Mouse (Mus musculus): ENCODE data around the gene Hrk. TPM values are rescaled to one million over a fixed set of nuclear protein-coding genes. Genes with fewer than 3 reads are reported as not detected.

Hrk gene
- polyA plus RNA-seq, 1 experiment from 2014 or later: 0.05 TPM

- peaks cover 11% of the 10 kb centered on the region; the same call in 1 of the 2 replicates for H3K36me3 ChIP-seq (ENCODE audit: control insufficient read depth, insufficient read depth, low read length)
- H3K27ac ChIP-seq (ENCODE audit: low read depth, low read length): no peak overlapping the region
- no peaks in the 10 kb centered on the region for H3K27me3 ChIP-seq (replicated peaks; ENCODE audit: control insufficient read depth, insufficient read depth, low read length)
- H3K4me1 ChIP-seq (replicated peaks; ENCODE audit: control insufficient read depth, insufficient read depth, low read length): no peaks in the 10 kb centered on the region
- ATAC-seq (replicated peaks; ENCODE audit: low FRiP score) (no peak), DNase-seq (ENCODE audit: low spot score) (no peak)
- no peak overlapping the region for H3K9ac ChIP-seq (ENCODE audit: low read depth, low read length)
- H3K4me3 ChIP-seq (ENCODE audit: low read depth, low read length): no peak overlapping the region
- WGBS: 76% methylated on average over 5 of the region's 5 CpGs
- H3K9me3 ChIP-seq (ENCODE audit: control insufficient read depth, low read length): no peaks in the 10 kb centered on the region
- H3K4me2 ChIP-seq: no peak overlapping the region
These were observed 28.1 kb upstream of the Hrk start for GRCm38 (mm10) chr5:118136391-118136790.

- Histone ChIP-seq H3K27me3 (replicated peaks; ENCODE audit: control insufficient read depth, insufficient read depth, low read length) (no peaks in the 10 kb centered on the region), H3K36me3 (ENCODE audit: control insufficient read depth, insufficient read depth, low read length) (peaks cover 18% of the 10 kb centered on the region), H3K4me1 (replicated peaks; ENCODE audit: control insufficient read depth, insufficient read depth, low read length) (no peaks in the 10 kb centered on the region; the same call in 1 of the 2 replicates), H3K4me2 (no peak overlapping the region), H3K27ac (ENCODE audit: low read depth, low read length) (no peak overlapping the region), H3K4me3 (ENCODE audit: low read depth, low read length) (no peak overlapping the region), H3K9ac (ENCODE audit: low read depth, low read length) (no peak overlapping the region), H3K9me3 (ENCODE audit: control insufficient read depth, low read length) (no peaks in the 10 kb centered on the region)
- WGBS: 93% methylated on average over 8 of the region's 8 CpGs
- DNase-seq (ENCODE audit: low spot score) (no peak), ATAC-seq (replicated peaks; ENCODE audit: low FRiP score) (no peak)
These were observed 24.8 kb upstream of the Hrk start for GRCm38 (mm10) chr5:118139630-118140029.

GRCm38 (mm10) chr5:118142471-118142870 is 22.0 kb upstream of the Hrk start:
- Histone ChIP-seq H3K9ac (ENCODE audit: low read depth, low read length) (no peak overlapping the region), H3K36me3 (ENCODE audit: control insufficient read depth, insufficient read depth, low read length) (peaks cover 18% of the 10 kb centered on the region)

GRCm38 (mm10) chr5:118143211-118144026 is 21.0 kb upstream of the Hrk start:
- no peak overlapping the region for H3K4me2 ChIP-seq
- no peaks in the 10 kb centered on the region for H3K9me3 ChIP-seq (ENCODE audit: control insufficient read depth, low read length)
- no peaks in the 10 kb centered on the region for H3K27me3 ChIP-seq (replicated peaks; ENCODE audit: control insufficient read depth, insufficient read depth, low read length)
- no peaks in the 10 kb centered on the region; the same call in 1 of the 2 replicates for H3K4me1 ChIP-seq (replicated peaks; ENCODE audit: control insufficient read depth, insufficient read depth, low read length)
- no peak overlapping the region for H3K4me3 ChIP-seq (ENCODE audit: low read depth, low read length)
- no peak overlapping the region for H3K27ac ChIP-seq (ENCODE audit: low read depth, low read length)
- no peak for ATAC-seq (replicated peaks; ENCODE audit: low FRiP score)
- DNase-seq (ENCODE audit: low spot score): no peak
- H3K36me3 ChIP-seq (ENCODE audit: control insufficient read depth, insufficient read depth, low read length): peaks cover 18% of the 10 kb centered on the region
- WGBS: 80% methylated on average over 12 of the region's 12 CpGs
- no peak overlapping the region for H3K9ac ChIP-seq (ENCODE audit: low read depth, low read length)

More at GRCm38 (mm10) chr5:118142471-118142870, 22.0 kb upstream of the Hrk start:
- no peak overlapping the region for H3K4me3 ChIP-seq (ENCODE audit: low read depth, low read length)
- no peaks in the 10 kb centered on the region for H3K9me3 ChIP-seq (ENCODE audit: control insufficient read depth, low read length)
- H3K27me3 ChIP-seq (replicated peaks; ENCODE audit: control insufficient read depth, insufficient read depth, low read length): no peaks in the 10 kb centered on the region
- WGBS: 89% methylated on average over 8 of the region's 8 CpGs
- ATAC-seq (replicated peaks; ENCODE audit: low FRiP score) (no peak), DNase-seq (ENCODE audit: low spot score) (no peak)
- H3K4me2 ChIP-seq: no peak overlapping the region
- H3K4me1 ChIP-seq (replicated peaks; ENCODE audit: control insufficient read depth, insufficient read depth, low read length): no peaks in the 10 kb centered on the region; the same call in 1 of the 2 replicates
- H3K27ac ChIP-seq (ENCODE audit: low read depth, low read length): no peak overlapping the region

- H3K4me2 ChIP-seq: no peak overlapping the region
- no peak for DNase-seq (ENCODE audit: low spot score)
- H3K9ac ChIP-seq (ENCODE audit: low read depth, low read length): no peak overlapping the region
- H3K36me3 ChIP-seq (ENCODE audit: control insufficient read depth, insufficient read depth, low read length): peaks cover 15% of the 10 kb centered on the region
- H3K27me3 ChIP-seq (replicated peaks; ENCODE audit: control insufficient read depth, insufficient read depth, low read length): no peaks in the 10 kb centered on the region
- H3K27ac ChIP-seq (ENCODE audit: low read depth, low read length): no peak overlapping the region
- H3K4me3 ChIP-seq (ENCODE audit: low read depth, low read length): no peak overlapping the region
- no peak for ATAC-seq (replicated peaks; ENCODE audit: low FRiP score)
- H3K4me1 ChIP-seq (replicated peaks; ENCODE audit: control insufficient read depth, insufficient read depth, low read length): peaks cover 4% of the 10 kb centered on the region; the same call in 1 of the 2 replicates
- no peaks in the 10 kb centered on the region for H3K9me3 ChIP-seq (ENCODE audit: control insufficient read depth, low read length)
- 85% methylated on average over 4 of the region's 4 CpGs for WGBS
These were observed 20.1 kb upstream of the Hrk start for GRCm38 (mm10) chr5:118144327-118144726.

- Histone ChIP-seq H3K4me2 (no peak overlapping the region), H3K36me3 (ENCODE audit: control insufficient read depth, insufficient read depth, low read length) (peaks cover 13% of the 10 kb centered on the region), H3K27me3 (replicated peaks; ENCODE audit: control insufficient read depth, insufficient read depth, low read length) (no peaks in the 10 kb centered on the region), H3K9me3 (ENCODE audit: control insufficient read depth, low read length) (no peaks in the 10 kb centered on the region), H3K4me1 (replicated peaks; ENCODE audit: control insufficient read depth, insufficient read depth, low read length) (peaks cover 4% of the 10 kb centered on the region; the same call in 1 of the 2 replicates), H3K27ac (ENCODE audit: low read depth, low read length) (no peak overlapping the region), H3K4me3 (ENCODE audit: low read depth, low read length) (no peak overlapping the region), H3K9ac (ENCODE audit: low read depth, low read length) (no peak overlapping the region)
- no peak for ATAC-seq (replicated peaks; ENCODE audit: low FRiP score)
- WGBS: 72% methylated on average over 6 of the region's 6 CpGs
- no peak for DNase-seq (ENCODE audit: low spot score)
These were observed 19.7 kb upstream of the Hrk start for GRCm38 (mm10) chr5:118144770-118145169.

- Histone ChIP-seq H3K9ac (ENCODE audit: low read depth, low read length) (no peak overlapping the region), H3K4me1 (replicated peaks; ENCODE audit: control insufficient read depth, insufficient read depth, low read length) (peaks cover 4% of the 10 kb centered on the region; the same call in 1 of the 2 replicates)
- DNase-seq (ENCODE audit: low spot score): no peak
These were observed 19.0 kb upstream of the Hrk start for GRCm38 (mm10) chr5:118145458-118145857.

GRCm38 (mm10) chr5:118145999-118146679 is 18.3 kb upstream of the Hrk start:
- Histone ChIP-seq H3K27ac (ENCODE audit: low read depth, low read length) (no peak overlapping the region), H3K27me3 (replicated peaks; ENCODE audit: control insufficient read depth, insufficient read depth, low read length) (no peaks in the 10 kb centered on the region), H3K36me3 (ENCODE audit: control insufficient read depth, insufficient read depth, low read length) (peaks cover 9% of the 10 kb centered on the region), H3K4me1 (replicated peaks; ENCODE audit: control insufficient read depth, insufficient read depth, low read length) (peaks cover 4% of the 10 kb centered on the region; the same call in 1 of the 2 replicates), H3K4me2 (no peak overlapping the region), H3K9ac (ENCODE audit: low read depth, low read length) (no peak overlapping the region), H3K9me3 (ENCODE audit: control insufficient read depth, low read length) (no peaks in the 10 kb centered on the region), H3K4me3 (ENCODE audit: low read depth, low read length) (no peak overlapping the region)
- 83% methylated on average over 15 of the region's 15 CpGs for whole genome bisulfite sequencing
- ATAC-seq (replicated peaks; ENCODE audit: low FRiP score) (no peak), DNase-seq (ENCODE audit: low spot score) (no peak)

More at GRCm38 (mm10) chr5:118145458-118145857, 19.0 kb upstream of the Hrk start:
- Histone ChIP-seq H3K9me3 (ENCODE audit: control insufficient read depth, low read length) (no peaks in the 10 kb centered on the region), H3K27me3 (replicated peaks; ENCODE audit: control insufficient read depth, insufficient read depth, low read length) (no peaks in the 10 kb centered on the region), H3K36me3 (ENCODE audit: control insufficient read depth, insufficient read depth, low read length) (peaks cover 11% of the 10 kb centered on the region), H3K4me3 (ENCODE audit: low read depth, low read length) (no peak overlapping the region), H3K4me2 (no peak overlapping the region), H3K27ac (ENCODE audit: low read depth, low read length) (no peak overlapping the region)
- ATAC-seq (replicated peaks; ENCODE audit: low FRiP score): no peak
- 89% methylated on average over 3 of the region's 3 CpGs for WGBS

Data from liver, embryonic 11.5 days (tissue).